11 mouse cellular contexts compared by ENCODE assay signal in genomic region chr11:54464557-54465244, GRCm38 (mm10). TPM values are rescaled to one million over a fixed set of nuclear protein-coding genes. Genes with fewer than 3 reads are reported as not detected.
DNase-seq lines count a peak whose midpoint lies in the region; ATAC-seq lines count a peak whose summit lies in the region.
"Had no signal": no experiment of that assay in that cellular context is flagged by ENCODE, and none has a peak within 500 bp of the region (broad histone marks: within the 10 kb centered on the region; RNA-seq: fewer than 3 reads in every experiment).

No protein-coding gene starts in this region.

- 43% methylated on average over 3 of the region's 3 CpGs for WGBS in kidney, embryonic 14.5 days
- 83% methylated on average over 3 of the region's 3 CpGs for WGBS in forebrain, embryonic 14.5 days

- no peak overlapping the region for H3K4me3 ChIP-seq in kidney, embryonic 14.5 days (ENCODE audit: low read length)
- no peak overlapping the region for H3K4me3 ChIP-seq in forebrain, embryonic 14.5 days (ENCODE audit: low read depth, low read length)
- H3K4me3 ChIP-seq: erythroblast, embryonic 14.5 days had no signal

- peak overlapping the region; percentile 38; the same call in 1 of the 2 replicates for H3K27ac ChIP-seq in kidney, embryonic 14.5 days (ENCODE audit: low read depth, low read length)
- no peak overlapping the region for H3K27ac ChIP-seq in forebrain, embryonic 14.5 days (ENCODE audit: low read depth, low read length)
- H3K27ac ChIP-seq: hindbrain, embryonic 14.5 days had no signal

- no peak overlapping the region for H3K9ac ChIP-seq in kidney, embryonic 14.5 days (ENCODE audit: low read depth, low read length)
- H3K9ac ChIP-seq in forebrain, embryonic 14.5 days (ENCODE audit: low read length): no peak overlapping the region
- H3K9ac ChIP-seq: hindbrain, embryonic 14.5 days had no signal

- H3K36me3 ChIP-seq in kidney, embryonic 14.5 days (ENCODE audit: control insufficient read depth, insufficient read depth, low read length): no peaks in the 10 kb centered on the region; the same call in 1 of the 2 replicates
- no peaks in the 10 kb centered on the region for H3K36me3 ChIP-seq in forebrain, embryonic 14.5 days (ENCODE audit: control insufficient read depth, insufficient read depth, low read length)

- no peaks in the 10 kb centered on the region for H3K27me3 ChIP-seq in kidney, embryonic 14.5 days (ENCODE audit: control insufficient read depth, insufficient read depth, low read length)
- no peaks in the 10 kb centered on the region for H3K27me3 ChIP-seq in forebrain, embryonic 14.5 days (replicated peaks; ENCODE audit: control insufficient read depth, insufficient read depth, low read length)
- H3K27me3 ChIP-seq: Patski had no signal

- ATAC-seq in kidney, embryonic 14.5 days (ENCODE audit: low FRiP score, low TSS enrichment): no peak
- peak; percentile 63 for ATAC-seq in inflammation-experienced regulatory T-cells, adult 6 months
- no peak for ATAC-seq in forebrain, embryonic 14.5 days
- ATAC-seq: Patski had no signal

- H3K4me2 ChIP-seq in kidney, embryonic 14.5 days (replicated peaks; ENCODE audit: low read depth, low read length): no peak overlapping the region
- no peak overlapping the region for H3K4me2 ChIP-seq in forebrain, embryonic 14.5 days (ENCODE audit: low read length)
- H3K4me2 ChIP-seq: hindbrain, embryonic 14.5 days had no signal

- no peaks in the 10 kb centered on the region for H3K9me3 ChIP-seq in kidney, embryonic 14.5 days (ENCODE audit: control insufficient read depth, low read length)
- H3K9me3 ChIP-seq in forebrain, embryonic 14.5 days (replicated peaks; ENCODE audit: control insufficient read depth, low read length): no peaks in the 10 kb centered on the region

- H3K4me1 ChIP-seq in kidney, embryonic 14.5 days (ENCODE audit: control insufficient read depth, insufficient read depth, low read length): no peaks in the 10 kb centered on the region
- no peaks in the 10 kb centered on the region for H3K4me1 ChIP-seq in forebrain, embryonic 14.5 days (ENCODE audit: control insufficient read depth, insufficient read depth, low read length)

- no peak for DNase-seq in kidney, adult 8-10 months
- peak; percentile 69 for DNase-seq in 416B (ENCODE audit: low read depth)
- peak; percentile 31 for DNase-seq in MEL-GATA-1-ER (ENCODE audit: extremely low read depth, low read depth)
- DNase-seq in ovary, adult 18-20 months (ENCODE audit: low spot score): no peak
- no peak for DNase-seq in forebrain, embryonic 14.5 days (ENCODE audit: low spot score)
- DNase-seq in layer of hippocampus, postnatal 10 days (ENCODE audit: low spot score in 2 of 2): no peak

RNA-seq across cellular contexts. Expression of gene Fnip1, which starts 26.7 kb away (rescaled TPM):
- 9.0 and 12.6 TPM in 2 replicates for polyA plus RNA-seq in kidney, embryonic 14.5 days (2014; fragmentation: Nextera tagmentation; extraction: Ambion mirVana)
- polyA plus RNA-seq in inflammation-experienced regulatory T-cells, adult 6 months (2017; shearing (Covaris generic)): 10 to 100 TPM in 2 of 3 experiments, 1 to 10 TPM in 1; 7.0 to 13.9 (median 13.4) TPM
- polyA plus RNA-seq in forebrain, embryonic 14.5 days (2014; fragmentation: Nextera tagmentation; extraction: Ambion mirVana): 13.0 and 15.1 TPM in 2 replicates
- 10 to 100 TPM; 22.8 to 23.3 TPM for total RNA-seq in layer of hippocampus, postnatal 10 days (2021)

RNA-seq across cellular contexts. Expression of gene Rapgef6, which starts 57.9 kb away (rescaled TPM):
- 19.4 and 35.8 TPM in 2 replicates for polyA plus RNA-seq in kidney, embryonic 14.5 days (2014; fragmentation: Nextera tagmentation; extraction: Ambion mirVana)
- 100 to 1,000 TPM; 104 to 248 (median 244) TPM for polyA plus RNA-seq in inflammation-experienced regulatory T-cells, adult 6 months (2017; shearing (Covaris generic))
- polyA plus RNA-seq in forebrain, embryonic 14.5 days (2014; fragmentation: Nextera tagmentation; extraction: Ambion mirVana): 21.1 and 27.5 TPM in 2 replicates
- 10 to 100 TPM; 35.9 to 43.7 TPM for total RNA-seq in layer of hippocampus, postnatal 10 days (2021)

Comparison
In these comparisons a context has a peak if more than half of its experiments do, and no peak if none do; other contexts are left out.
1. DNase-seq: peak in 416B (single experiment) and MEL-GATA-1-ER (single experiment); none in kidney, adult 8-10 months (0 of 2), ovary, adult 18-20 months (single experiment), forebrain, embryonic 14.5 days (single experiment) and layer of hippocampus, postnatal 10 days (0 of 2).